Mouse (Mus musculus) R1 (cell line): Measurements from ENCODE around the gene Npas2.

Experiments used
- DNase-seq: peaks from one replicate; pipeline ENCODE4 v3.0.0-alpha.2; 2018; ENCODE audit warnings: low read depth, low spot score

The Npas2 gene

DNA sequence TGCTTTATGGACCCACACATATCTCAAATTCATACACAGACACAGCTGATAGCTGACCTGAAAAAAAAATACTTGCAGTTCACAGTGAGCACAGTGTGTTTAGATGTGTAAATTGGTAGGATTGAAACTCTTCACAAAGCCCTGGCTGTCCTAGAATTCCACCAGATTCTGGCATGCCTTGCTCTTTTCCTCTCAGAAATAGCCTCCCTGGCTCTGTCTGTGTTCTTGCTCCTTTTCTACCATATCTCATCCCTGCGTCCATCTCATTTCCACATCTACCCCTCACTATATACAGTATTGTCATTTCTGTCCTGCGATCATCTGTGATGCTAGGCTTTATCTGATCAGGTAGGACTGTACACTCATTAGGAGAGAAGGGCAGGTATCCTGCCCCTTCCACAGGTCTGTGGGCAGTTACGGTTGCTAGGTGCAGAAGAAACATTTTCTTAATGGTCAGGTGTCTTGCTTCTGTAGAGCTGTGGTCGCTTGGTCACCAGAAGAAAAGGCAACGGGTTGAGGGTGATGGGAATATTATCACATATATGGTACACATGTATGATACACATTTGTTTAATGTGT, 180.8 kb downstream of the Npas2 start:
- no peak for DNase-seq

DNA sequence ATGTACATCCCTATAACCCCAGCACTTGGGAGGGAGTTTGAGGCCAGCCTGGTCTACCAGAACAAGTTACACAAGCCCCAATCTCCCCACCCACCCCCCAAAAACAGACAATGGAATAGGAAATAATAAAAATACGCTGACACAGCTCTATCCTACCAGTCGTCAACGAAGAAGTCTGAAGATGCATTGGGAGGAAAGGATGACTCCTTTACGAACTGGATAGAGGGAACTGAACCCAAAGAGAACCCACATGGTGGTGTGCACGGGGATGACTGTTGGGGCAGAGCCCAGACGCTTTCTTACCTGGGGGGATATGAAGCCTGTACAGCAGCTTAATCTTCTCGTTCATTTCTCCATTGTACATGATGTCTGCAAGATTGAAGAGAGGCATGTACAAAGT, 182.6 kb downstream of the Npas2 start:
- no peak for DNase-seq

DNA sequence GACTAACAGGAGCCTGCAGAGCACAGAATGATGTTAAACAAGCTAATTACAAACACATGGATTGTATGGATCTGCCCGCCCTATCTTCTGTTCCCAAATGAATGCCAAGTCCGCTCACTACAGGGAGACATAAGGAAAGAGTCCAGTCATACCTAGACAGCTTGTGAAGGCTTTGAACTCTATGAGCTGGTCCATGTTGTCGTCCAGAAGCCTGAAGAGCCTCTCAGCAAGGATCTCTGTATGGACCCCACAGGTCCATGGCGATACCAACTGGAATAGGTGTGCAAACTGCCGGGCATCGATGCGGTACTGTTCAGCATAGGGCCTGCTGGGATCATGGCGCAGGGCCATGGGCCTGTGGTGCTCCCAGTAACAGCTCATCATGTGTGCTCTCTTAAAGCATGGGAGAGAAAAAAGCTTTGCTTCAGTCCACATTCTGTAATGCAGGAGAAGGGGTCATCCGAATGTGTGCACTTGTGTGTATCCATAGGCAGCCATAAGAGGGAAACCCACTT, 183.3 kb downstream of the Npas2 start:
- DNase-seq: no peak

DNA sequence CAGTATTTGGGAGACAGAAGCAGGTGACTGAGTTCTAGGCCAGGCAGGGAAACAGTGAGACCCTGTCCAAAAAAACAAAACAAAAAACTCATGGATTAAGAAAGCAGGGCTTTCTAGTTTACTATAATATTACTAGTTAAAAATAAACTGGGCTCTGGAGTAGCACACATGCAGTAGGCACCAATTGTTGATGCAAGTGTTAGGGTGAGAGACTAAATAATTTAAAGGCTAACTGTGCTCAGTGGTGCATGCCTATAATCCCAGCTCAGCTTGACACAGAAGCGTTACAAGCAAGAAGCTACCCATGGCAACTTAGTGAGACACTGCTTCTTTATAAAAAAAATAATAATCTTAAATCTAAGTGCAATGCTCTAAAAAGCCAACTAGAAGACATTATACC, 185.0 kb downstream of the Npas2 start:
- no peak for DNase-seq

GRCm38 (mm10) chr1:39379021-39379420, 185.5 kb downstream of the Npas2 start:
- DNase-seq: no peak

DNA sequence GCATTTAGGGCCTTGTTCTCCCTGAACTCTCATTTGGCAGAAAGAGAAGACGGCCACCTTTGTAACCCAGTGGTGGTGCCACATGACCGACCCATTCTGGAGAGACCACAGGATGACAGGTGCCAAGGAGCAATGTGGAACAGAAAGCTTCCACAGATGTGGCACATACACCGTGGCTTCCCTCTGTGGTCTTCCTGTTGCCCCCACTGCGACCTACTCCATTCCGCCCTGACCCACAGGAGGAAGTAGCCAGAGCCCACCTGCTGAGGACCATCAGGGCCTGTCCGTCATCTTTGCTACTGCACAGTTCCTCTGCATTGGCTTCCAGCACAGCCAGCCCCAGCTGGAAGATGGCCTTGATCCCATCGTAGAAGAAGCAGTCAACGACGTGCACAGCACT, 187.5 kb downstream of the Npas2 start:
- no peak for DNase-seq

DNA sequence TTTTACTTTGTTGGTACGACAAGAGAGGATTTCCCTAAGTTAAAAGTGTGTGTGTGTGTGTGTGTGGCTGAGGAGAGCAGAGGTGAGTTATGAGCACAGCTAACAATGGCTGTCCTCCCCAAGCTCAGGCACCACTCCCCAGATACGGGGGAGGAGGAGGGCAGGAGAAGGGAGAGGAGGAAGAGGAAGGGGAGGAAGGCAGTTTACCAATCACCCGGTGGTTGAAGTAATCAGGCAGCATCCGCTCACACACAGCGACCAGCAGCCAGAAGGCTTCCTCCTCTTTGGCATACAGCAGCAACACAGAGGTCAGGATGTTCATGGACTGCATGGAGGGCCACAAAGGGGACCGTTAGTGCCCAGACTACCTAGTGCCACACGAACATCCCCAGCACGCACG, 191.4 kb downstream of the Npas2 start:
- DNase-seq: no peak

- no peak for DNase-seq
Measured at GRCm38 (mm10) chr1:39386456-39386855, 192.9 kb downstream of the Npas2 start.

DNA sequence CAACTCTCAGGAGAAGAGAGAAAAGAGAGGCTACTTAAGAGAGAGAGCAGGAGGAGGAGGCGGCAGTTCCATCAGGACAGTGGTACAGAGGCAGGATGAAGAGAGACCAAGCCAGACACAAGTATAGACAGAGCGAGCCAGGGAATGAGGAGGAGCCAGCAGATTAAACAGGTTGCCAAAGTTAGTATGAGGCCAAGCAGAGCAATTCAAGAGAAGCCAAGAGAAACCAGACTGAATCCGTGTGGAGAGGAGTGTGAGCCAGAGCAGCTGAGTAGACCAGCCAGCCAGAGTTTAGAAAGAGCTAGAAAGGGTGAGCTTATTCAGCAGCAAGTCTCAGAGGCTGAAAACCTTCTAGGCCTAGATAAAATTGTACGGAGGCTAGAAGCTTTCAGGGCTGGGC, 194.0 kb downstream of the Npas2 start:
- DNase-seq: no peak

DNA sequence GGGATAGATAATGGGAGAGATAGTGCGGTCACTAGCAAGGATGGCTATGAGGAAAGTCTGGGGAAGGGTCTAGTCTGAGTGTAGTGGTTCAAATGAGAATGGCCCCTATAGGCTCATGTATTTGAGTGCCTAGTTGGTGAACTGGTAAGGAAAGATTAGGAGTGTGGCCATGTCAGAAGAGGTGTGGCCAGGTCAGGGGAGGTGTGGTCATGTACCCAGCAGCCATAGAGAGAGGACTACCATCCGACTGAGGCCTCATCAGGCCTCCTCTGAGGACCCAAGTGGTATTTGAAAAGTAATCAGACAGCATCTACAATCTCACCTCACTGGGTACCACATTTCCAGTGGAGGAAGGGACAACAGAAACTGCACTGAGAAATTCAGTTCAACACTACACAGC, 194.6 kb downstream of the Npas2 start:
- no peak for DNase-seq

DNA sequence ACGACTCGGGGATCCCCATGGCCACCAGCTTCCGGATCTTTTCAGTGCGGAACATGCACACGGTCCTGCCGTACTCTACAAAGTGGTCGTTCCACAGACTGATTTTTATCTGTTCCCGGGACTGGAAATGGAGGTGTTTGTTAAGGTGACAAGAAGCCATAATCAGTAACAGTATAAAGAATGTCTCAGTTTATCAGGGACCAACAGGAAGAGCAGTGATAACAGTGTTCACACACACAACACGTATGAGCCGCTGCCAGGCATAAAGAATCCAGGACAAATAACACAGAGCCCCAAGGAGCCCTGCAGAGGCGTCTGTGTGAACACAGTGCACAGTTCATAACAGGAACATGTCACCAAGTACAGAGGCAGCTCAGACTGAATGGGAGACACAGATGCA, 195.8 kb downstream of the Npas2 start:
- DNase-seq: no peak

- no peak for DNase-seq
Measured at GRCm38 (mm10) chr1:39391652-39392051, 198.1 kb downstream of the Npas2 start.

- peak; percentile 69 for DNase-seq
Measured at GRCm38 (mm10) chr1:39392189-39392588, 198.7 kb downstream of the Npas2 start.

GRCm38 (mm10) chr1:39393217-39393867, 199.8 kb downstream of the Npas2 start:
- DNase-seq: no peak

GRCm38 (mm10) chr1:39394096-39394495, 200.6 kb downstream of the Npas2 start:
- DNase-seq: no peak

DNA sequence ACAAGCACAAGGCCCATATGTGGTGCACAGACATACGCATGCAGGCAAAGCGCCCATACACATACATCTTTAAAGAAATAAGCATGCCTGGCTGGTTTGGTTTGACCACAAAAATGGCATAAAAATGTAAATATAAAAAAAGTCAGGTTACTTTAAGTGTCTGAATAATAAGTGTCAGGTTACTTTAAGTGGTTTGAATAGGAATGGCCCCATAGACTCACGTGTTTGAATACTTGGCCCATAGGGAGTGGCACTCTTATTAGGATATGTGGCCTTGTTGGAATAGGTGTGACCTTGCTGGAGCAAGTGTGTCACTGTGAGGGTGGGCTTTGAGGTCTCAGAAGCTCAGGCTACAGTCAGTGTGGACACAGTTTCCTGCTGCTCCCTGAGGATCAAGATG, 201.1 kb downstream of the Npas2 start:
- no peak for DNase-seq

GRCm38 (mm10) chr1:39396347-39396746, 202.8 kb downstream of the Npas2 start:
- no peak for DNase-seq

- DNase-seq: no peak
Measured at GRCm38 (mm10) chr1:39398284-39398683, 204.8 kb downstream of the Npas2 start.

GRCm38 (mm10) chr1:39399228-39399627, 205.7 kb downstream of the Npas2 start:
- DNase-seq: no peak

DNA sequence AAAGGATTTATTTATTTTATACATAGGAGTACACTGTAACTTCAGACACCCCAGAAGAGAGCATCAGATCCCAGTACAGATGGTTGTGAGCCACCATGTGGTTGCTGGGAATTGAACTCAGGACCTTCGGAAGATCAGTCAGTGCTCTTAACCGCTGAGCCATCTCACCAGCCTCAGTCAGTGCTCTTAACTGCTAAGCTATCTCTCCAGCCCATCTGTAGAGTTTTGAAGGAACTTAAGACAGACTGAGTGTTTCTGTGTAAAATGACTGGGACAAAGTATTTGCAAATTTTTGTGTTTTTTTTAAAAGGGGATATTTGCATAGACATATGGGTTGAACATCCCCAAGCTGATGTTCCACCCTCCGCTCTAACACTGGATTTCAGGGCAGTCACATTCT, 206.6 kb downstream of the Npas2 start:
- DNase-seq: no peak

- no peak for DNase-seq
Measured at GRCm38 (mm10) chr1:39407108-39407507, 213.6 kb downstream of the Npas2 start.

GRCm38 (mm10) chr1:39408123-39408522, 214.6 kb downstream of the Npas2 start:
- no peak for DNase-seq

DNA sequence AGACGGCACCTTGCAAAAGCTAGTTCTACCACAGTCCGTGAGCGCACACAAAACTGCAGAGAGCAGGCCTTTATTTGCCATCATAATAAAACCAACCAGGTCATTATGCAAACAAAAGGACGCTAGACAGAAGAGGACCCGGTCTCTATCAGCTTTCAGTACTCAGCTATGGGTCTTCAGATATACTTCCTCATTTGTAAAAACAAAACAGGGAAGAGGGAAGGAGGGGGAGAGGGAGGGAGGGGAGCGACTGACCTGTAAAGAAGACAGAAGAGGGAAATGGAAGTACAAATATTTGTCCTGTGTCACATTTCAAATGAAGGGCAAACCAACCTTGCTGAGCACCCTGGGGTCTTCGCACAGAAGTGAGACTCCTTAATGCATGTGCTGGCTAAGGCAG, 215.1 kb downstream of the Npas2 start:
- no peak for DNase-seq
